Mouse (Mus musculus): ENCODE results near the gene Olfr295. TPM values are rescaled to one million over a fixed set of nuclear protein-coding genes. Genes with fewer than 3 reads are reported as not detected.

The Olfr295 gene
- polyA plus RNA-seq (2012; rRNA removed) = not detected in 2 replicates

DNA sequence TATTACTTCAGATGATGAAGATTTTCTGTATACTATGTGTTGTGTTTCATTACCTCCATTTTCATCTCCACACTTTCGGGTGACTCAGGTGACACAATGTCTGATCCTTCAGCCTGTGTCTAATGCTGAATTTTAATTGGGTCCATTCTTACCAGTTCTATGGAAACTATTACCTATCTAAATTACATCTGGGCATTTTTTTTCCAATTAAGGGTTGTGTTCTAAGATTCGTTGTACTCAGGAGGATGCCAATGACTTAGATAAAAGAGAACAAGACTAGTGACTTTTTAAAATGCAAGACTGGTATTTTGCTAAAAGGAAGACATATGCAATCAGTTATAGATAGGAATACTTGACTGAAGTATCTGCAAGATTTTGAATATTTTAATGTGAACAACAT lies at the start of gene Olfr295:
TSS of gene Olfr295 (plus strand) at position 301 of the 400 bp plus-strand sequence.
- DNase-seq (ENCODE audit: extremely low spot score in 1 of 2, low spot score in 1 of 2) = no peak

DNA sequence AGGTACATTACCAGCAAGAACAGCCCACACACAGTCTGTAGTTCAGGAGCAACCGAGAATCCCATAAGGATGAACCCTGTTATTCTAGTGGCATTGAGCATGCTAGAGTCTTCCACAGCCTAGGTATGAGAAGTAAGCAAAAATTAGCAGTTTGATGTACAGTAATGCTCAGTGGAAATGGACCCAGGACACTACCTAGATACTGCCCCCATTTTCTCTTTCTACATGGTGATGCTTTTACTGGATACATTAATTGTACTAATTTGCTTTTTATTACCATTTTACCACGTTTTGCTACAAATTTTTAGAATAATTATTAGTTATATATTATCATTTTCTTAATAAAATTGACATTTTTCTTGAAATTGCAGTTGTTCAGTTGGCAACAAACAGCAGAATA lies 32.9 kb downstream of the Olfr295 start, which contains the start of gene Olfr294:
TSS of gene Olfr294 (minus strand) at position 101 of the 400 bp plus-strand sequence.
- no peak for DNase-seq (ENCODE audit: extremely low spot score in 1 of 2, low spot score in 1 of 2)

Other genes starting within 250 kb of the Olfr295 start
- not detected in 2 replicates for gene Olfr307, start 246.3 kb upstream of the Olfr295 start, polyA plus RNA-seq (2012; rRNA removed)
- gene Olfr305, start 216.9 kb upstream of the Olfr295 start, polyA plus RNA-seq (2012; rRNA removed) = not detected in 2 replicates
- not detected in 2 replicates for gene Olfr304, start 197.2 kb upstream of the Olfr295 start, polyA plus RNA-seq (2012; rRNA removed)
- gene Olfr303, start 186.1 kb upstream of the Olfr295 start, polyA plus RNA-seq (2012; rRNA removed) = not detected in 2 replicates
- not detected in 2 replicates for gene Olfr301, start 180.0 kb upstream of the Olfr295 start, polyA plus RNA-seq (2012; rRNA removed)
- gene Olfr299, start 123.9 kb upstream of the Olfr295 start, polyA plus RNA-seq (2012; rRNA removed) = not detected in 2 replicates
- gene Olfr298, start 91.4 kb upstream of the Olfr295 start, polyA plus RNA-seq (2012; rRNA removed) = not detected in 2 replicates
- 0.11 TPM in 1 of 2 replicates, not detected in the other for gene Olfr297, start 63.9 kb upstream of the Olfr295 start, polyA plus RNA-seq (2012; rRNA removed)
- not detected in 2 replicates for gene Olfr294, start 32.8 kb downstream of the Olfr295 start, polyA plus RNA-seq (2012; rRNA removed)
- gene Olfr293, start 65.2 kb downstream of the Olfr295 start, polyA plus RNA-seq (2012; rRNA removed) = not detected in 2 replicates
- gene Olfr292, start 104.5 kb downstream of the Olfr295 start, polyA plus RNA-seq (2012; rRNA removed) = not detected in 2 replicates
- 3.2 and 4.3 TPM in 2 replicates for gene Folh1, start 192.1 kb downstream of the Olfr295 start, polyA plus RNA-seq (2012; rRNA removed)
- not detected in 2 replicates for gene Vmn2r77, start 211.2 kb downstream of the Olfr295 start, polyA plus RNA-seq (2012; rRNA removed)